ENCODE assay signal across 8 mouse cellular contexts in genomic region chr10:41809771-41810563, GRCm38 (mm10). TPM values are rescaled to one million over a fixed set of nuclear protein-coding genes. Genes with fewer than 3 reads are reported as not detected.
DNase-seq lines count a peak whose midpoint lies in the region; ATAC-seq lines count a peak whose summit lies in the region.

Cep57l1 (minus strand) TSS chr10:41809871.
Sesn1 (plus strand) TSS chr10:41809935.

- H3K36me3 ChIP-seq in hindbrain, embryonic 15.5 days, result no peaks in the 10 kb centered on the region

- DNase-seq in R1 (ENCODE audit: low read depth, low spot score), result peak; percentile 98
- DNase-seq in cerebellum, postnatal 25 days, result peak; percentile 94 to 96
- DNase-seq in frontal cortex, postnatal 36 days (ENCODE audit: low spot score in 2 of 2), result peak; percentile 90 to 95
- DNase-seq in left cerebral cortex, adult 11 months (ENCODE audit: low spot score), result peak; percentile 88
- peak; percentile 93 to 97 for DNase-seq in lung, postnatal 4 days
- peak; percentile 87 for DNase-seq in retina, postnatal 7 days (ENCODE audit: low read depth, low spot score)
- DNase-seq in urinary bladder, adult 2 months (ENCODE audit: low spot score), result peak; percentile 90

- no peaks in the 10 kb centered on the region for H3K9me3 ChIP-seq in hindbrain, embryonic 15.5 days

- peak; percentile 96 for ATAC-seq in hindbrain, embryonic 15.5 days (ENCODE audit: low FRiP score, low read depth)

- under 1% methylated on average over 69 of the region's 69 CpGs for WGBS in hindbrain, embryonic 15.5 days

- peak within 1 kb of the TSS; percentile 77 for H3K4me3 ChIP-seq in hindbrain, embryonic 15.5 days

- H3K4me1 ChIP-seq in hindbrain, embryonic 15.5 days (replicated peaks), result peaks cover 40% of the 10 kb centered on the region

- H3K9ac ChIP-seq in hindbrain, embryonic 15.5 days, result peak within 1 kb of the TSS; percentile 84

- H3K27me3 ChIP-seq in hindbrain, embryonic 15.5 days, result no peaks in the 10 kb centered on the region

- H3K4me2 ChIP-seq in hindbrain, embryonic 15.5 days, result peak within 1 kb of the TSS; percentile 81

- H3K27ac ChIP-seq in hindbrain, embryonic 15.5 days (replicated peaks), result peak within 1 kb of the TSS; percentile 96

RNA-seq across cellular contexts. Expression of gene Cep57l1, which starts in this region (rescaled TPM):
- 14.7 and 14.9 TPM in 2 replicates for polyA plus RNA-seq in hindbrain, embryonic 15.5 days (2015; fragmentation: Nextera tagmentation; extraction: Ambion mirVana)
- polyA plus RNA-seq in urinary bladder, adult 2 months (2012; rRNA removed), result 4.9 and 5.2 TPM in 2 replicates

RNA-seq across cellular contexts. Expression of gene Sesn1, which starts in this region (rescaled TPM):
- polyA plus RNA-seq in hindbrain, embryonic 15.5 days (2015; fragmentation: Nextera tagmentation; extraction: Ambion mirVana), result 33.6 and 37.4 TPM in 2 replicates
- polyA plus RNA-seq in urinary bladder, adult 2 months (2012; rRNA removed), result 35.8 and 41.4 TPM in 2 replicates

Comparison
In these comparisons a context has a peak if more than half of its experiments do, and no peak if none do; other contexts are left out.
1. Peak in every context shown above with its lines: DNase-seq, ATAC-seq, H3K4me3 ChIP-seq and H3K27ac ChIP-seq.